Mouse (Mus musculus): ENCODE results near the gene Hsdl1.

DNA sequence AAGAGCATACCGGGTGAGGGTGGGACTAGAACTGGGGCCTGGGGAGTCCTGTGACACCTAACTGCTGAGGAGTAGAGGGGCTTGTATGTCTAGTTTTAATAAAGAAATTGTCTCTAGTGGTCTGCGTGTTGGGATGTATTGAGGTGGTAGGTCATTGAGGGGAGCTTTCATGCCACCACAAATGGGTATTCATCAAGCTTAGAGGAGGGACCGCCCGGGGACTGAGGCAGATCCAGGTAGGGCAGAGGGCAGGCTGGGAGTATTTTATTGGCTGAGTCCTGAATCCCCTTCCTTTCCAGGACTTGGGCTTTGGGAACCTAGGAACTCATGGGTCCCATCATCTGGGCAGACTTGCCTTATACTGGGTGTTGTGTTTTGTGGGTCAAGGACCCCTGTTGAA is 41.8 kb upstream of the Hsdl1 start:
- TF ChIP-seq POLR2A (IDR thresholded peaks at IDR 0.05; ENCODE audit: low read depth, low read length), result no peak
- TF ChIP-seq CTCF (IDR thresholded peaks at IDR 0.05; ENCODE audit: extremely low read depth, insufficient read depth, insufficient read length, insufficient replicate concordance), result no peak
